Mouse (Mus musculus): ENCODE results near the gene Gm11042. TPM values are rescaled to one million over a fixed set of nuclear protein-coding genes. Genes with fewer than 3 reads are reported as not detected.

The Gm11042 gene
- polyA plus RNA-seq (2012; rRNA removed) = not detected in 2 replicates

GRCm38 (mm10) chr12:74316344-74316973, at the start of gene Gm11042:
TSS of gene Gm11042 (minus strand) at chr12:74316394.
- 0 out of 2 replicates have a peak within 1 kb of the TSS, but pooled peaks have one; percentile 51 for H3K27ac ChIP-seq (ENCODE audit: insufficient read depth, low read length)
- WGBS = 21% methylated on average over 17 of the region's 18 CpGs
- no peaks in the 10 kb centered on the region; the same call in 1 of the 2 replicates for H3K27me3 ChIP-seq (ENCODE audit: control insufficient read depth, insufficient read depth, low read length)
- TF ChIP-seq CTCF (IDR thresholded peaks at IDR 0.05; ENCODE audit: borderline replicate concordance, insufficient read depth, low read depth, low read length) (no peak), POLR2A (IDR thresholded peaks at IDR 0.05; ENCODE audit: borderline replicate concordance, insufficient read depth, low read length) (no peak)
- H3K4me1 ChIP-seq (ENCODE audit: control insufficient read depth, insufficient read depth, low read length) = peaks cover 3% of the 10 kb centered on the region; the same call in 1 of the 2 replicates
- peak within 1 kb of the TSS; percentile 70 for H3K4me3 ChIP-seq (replicated peaks; ENCODE audit: insufficient read depth, low read depth, low read length)
- DNase-seq = peak; percentile 27 to 47

- no peaks in the 10 kb centered on the region for H3K27me3 ChIP-seq (ENCODE audit: control insufficient read depth, insufficient read depth, low read length)
- 93% methylated on average over 7 of the region's 7 CpGs for WGBS
- no peak overlapping the region for H3K27ac ChIP-seq (ENCODE audit: insufficient read depth, low read length)
- no peak for TF ChIP-seq CTCF (IDR thresholded peaks at IDR 0.05; ENCODE audit: borderline replicate concordance, insufficient read depth, low read depth, low read length)
- TF ChIP-seq POLR2A (IDR thresholded peaks at IDR 0.05; ENCODE audit: borderline replicate concordance, insufficient read depth, low read length) = no peak
- no peak for DNase-seq
- no peak overlapping the region for H3K4me3 ChIP-seq (replicated peaks; ENCODE audit: insufficient read depth, low read depth, low read length)
- H3K4me1 ChIP-seq (ENCODE audit: control insufficient read depth, insufficient read depth, low read length) = no peaks in the 10 kb centered on the region
These were observed 48.3 kb upstream of the Gm11042 start for GRCm38 (mm10) chr12:74364477-74364876.

GRCm38 (mm10) chr12:74363076-74363475, 46.9 kb upstream of the Gm11042 start:
- no peak for DNase-seq
- WGBS = 64% methylated on average over 6 of the region's 6 CpGs
- Histone ChIP-seq H3K27me3 (ENCODE audit: control insufficient read depth, insufficient read depth, low read length) (no peaks in the 10 kb centered on the region), H3K27ac (ENCODE audit: insufficient read depth, low read length) (no peak overlapping the region), H3K4me1 (ENCODE audit: control insufficient read depth, insufficient read depth, low read length) (no peaks in the 10 kb centered on the region), H3K4me3 (replicated peaks; ENCODE audit: insufficient read depth, low read depth, low read length) (no peak overlapping the region)
- TF ChIP-seq POLR2A (IDR thresholded peaks at IDR 0.05; ENCODE audit: borderline replicate concordance, insufficient read depth, low read length) (no peak), CTCF (IDR thresholded peaks at IDR 0.05; ENCODE audit: borderline replicate concordance, insufficient read depth, low read depth, low read length) (no peak)

GRCm38 (mm10) chr12:74362453-74362852, 46.3 kb upstream of the Gm11042 start:
- 72% methylated on average over 2 of the region's 2 CpGs for WGBS
- no peak for TF ChIP-seq POLR2A (IDR thresholded peaks at IDR 0.05; ENCODE audit: borderline replicate concordance, insufficient read depth, low read length)
- Histone ChIP-seq H3K27me3 (ENCODE audit: control insufficient read depth, insufficient read depth, low read length) (no peaks in the 10 kb centered on the region), H3K27ac (ENCODE audit: insufficient read depth, low read length) (no peak overlapping the region), H3K4me3 (replicated peaks; ENCODE audit: insufficient read depth, low read depth, low read length) (no peak overlapping the region), H3K4me1 (ENCODE audit: control insufficient read depth, insufficient read depth, low read length) (no peaks in the 10 kb centered on the region)
- no peak for DNase-seq

GRCm38 (mm10) chr12:74359791-74360190, 43.6 kb upstream of the Gm11042 start:
- TF ChIP-seq CTCF (IDR thresholded peaks at IDR 0.05; ENCODE audit: borderline replicate concordance, insufficient read depth, low read depth, low read length) (no peak), POLR2A (IDR thresholded peaks at IDR 0.05; ENCODE audit: borderline replicate concordance, insufficient read depth, low read length) (no peak)
- no peaks in the 10 kb centered on the region for H3K4me1 ChIP-seq (ENCODE audit: control insufficient read depth, insufficient read depth, low read length)
- 81% methylated on average over 5 of the region's 5 CpGs for WGBS
- H3K4me3 ChIP-seq (replicated peaks; ENCODE audit: insufficient read depth, low read depth, low read length) = no peak overlapping the region
- H3K27ac ChIP-seq (ENCODE audit: insufficient read depth, low read length) = no peak overlapping the region
- DNase-seq = no peak
- no peaks in the 10 kb centered on the region for H3K27me3 ChIP-seq (ENCODE audit: control insufficient read depth, insufficient read depth, low read length)

- no peak for DNase-seq
These were observed 41.6 kb upstream of the Gm11042 start for GRCm38 (mm10) chr12:74357806-74358205.

GRCm38 (mm10) chr12:74342720-74343119, 26.5 kb upstream of the Gm11042 start:
- no peak overlapping the region for H3K4me3 ChIP-seq (replicated peaks; ENCODE audit: insufficient read depth, low read depth, low read length)
- H3K27me3 ChIP-seq (ENCODE audit: control insufficient read depth, insufficient read depth, low read length) = no peaks in the 10 kb centered on the region
- no peaks in the 10 kb centered on the region for H3K4me1 ChIP-seq (ENCODE audit: control insufficient read depth, insufficient read depth, low read length)
- DNase-seq = no peak
- H3K27ac ChIP-seq (ENCODE audit: insufficient read depth, low read length) = no peak overlapping the region
- no peak for TF ChIP-seq POLR2A (IDR thresholded peaks at IDR 0.05; ENCODE audit: borderline replicate concordance, insufficient read depth, low read length)
- no peak for TF ChIP-seq CTCF (IDR thresholded peaks at IDR 0.05; ENCODE audit: borderline replicate concordance, insufficient read depth, low read depth, low read length)
- 96% methylated on average over 3 of the region's 3 CpGs for WGBS

More at GRCm38 (mm10) chr12:74357806-74358205, 41.6 kb upstream of the Gm11042 start:
- TF ChIP-seq POLR2A (IDR thresholded peaks at IDR 0.05; ENCODE audit: borderline replicate concordance, insufficient read depth, low read length) = no peak
- Histone ChIP-seq H3K27ac (ENCODE audit: insufficient read depth, low read length) (no peak overlapping the region), H3K27me3 (ENCODE audit: control insufficient read depth, insufficient read depth, low read length) (no peaks in the 10 kb centered on the region), H3K4me1 (ENCODE audit: control insufficient read depth, insufficient read depth, low read length) (no peaks in the 10 kb centered on the region), H3K4me3 (replicated peaks; ENCODE audit: insufficient read depth, low read depth, low read length) (no peak overlapping the region)
- WGBS = 83% methylated on average over 6 of the region's 6 CpGs

GRCm38 (mm10) chr12:74340070-74340469, 23.9 kb upstream of the Gm11042 start:
- H3K27me3 ChIP-seq (ENCODE audit: control insufficient read depth, insufficient read depth, low read length) = no peaks in the 10 kb centered on the region
- H3K4me3 ChIP-seq (replicated peaks; ENCODE audit: insufficient read depth, low read depth, low read length) = no peak overlapping the region
- H3K4me1 ChIP-seq (ENCODE audit: control insufficient read depth, insufficient read depth, low read length) = no peaks in the 10 kb centered on the region
- WGBS = 68% methylated on average over 2 of the region's 2 CpGs
- H3K27ac ChIP-seq (ENCODE audit: insufficient read depth, low read length) = no peak overlapping the region
- TF ChIP-seq CTCF (IDR thresholded peaks at IDR 0.05; ENCODE audit: borderline replicate concordance, insufficient read depth, low read depth, low read length) (no peak), POLR2A (IDR thresholded peaks at IDR 0.05; ENCODE audit: borderline replicate concordance, insufficient read depth, low read length) (no peak)
- DNase-seq = no peak
